Mouse (Mus musculus): ENCODE data around the gene Fstl4.

DNA sequence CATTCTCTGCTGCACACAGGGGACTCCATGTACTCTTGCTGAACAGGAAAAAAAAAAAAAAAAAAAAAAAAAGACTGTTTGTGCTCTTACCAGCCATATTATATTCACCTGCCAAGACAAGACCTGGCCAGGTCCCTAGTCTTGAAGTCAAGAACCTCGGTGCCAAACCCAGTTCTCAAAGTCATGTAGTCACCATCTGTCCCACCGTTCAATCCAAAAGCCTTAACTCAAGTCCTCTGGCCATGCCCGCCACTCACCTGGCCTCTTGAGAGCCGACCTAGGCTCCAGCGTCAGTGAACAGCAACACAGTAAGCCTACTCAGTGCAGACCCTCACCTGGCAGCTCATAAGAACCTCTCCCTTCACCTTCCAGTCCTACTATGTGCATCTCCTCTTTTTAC, 334.9 kb downstream of the Fstl4 start:
- no peak for TF ChIP-seq CTCF (IDR thresholded peaks at IDR 0.05; ENCODE audit: extremely low read depth, insufficient read length, insufficient replicate concordance, low read depth, low read length)
- no peak for TF ChIP-seq POLR2A (IDR thresholded peaks at IDR 0.05; ENCODE audit: low read depth, low read length)
